Mouse (Mus musculus): ENCODE results near the gene Ssbp3.

The Ssbp3 gene

GRCm38 (mm10) chr4:106985899-106986832, 75.7 kb downstream of the Ssbp3 start:
- DNase-seq (ENCODE audit: low spot score in 2 of 2): no peak

GRCm38 (mm10) chr4:106987725-106988364, 77.3 kb downstream of the Ssbp3 start:
- DNase-seq (ENCODE audit: low spot score in 2 of 2): peak; percentile 63 to 84

DNA sequence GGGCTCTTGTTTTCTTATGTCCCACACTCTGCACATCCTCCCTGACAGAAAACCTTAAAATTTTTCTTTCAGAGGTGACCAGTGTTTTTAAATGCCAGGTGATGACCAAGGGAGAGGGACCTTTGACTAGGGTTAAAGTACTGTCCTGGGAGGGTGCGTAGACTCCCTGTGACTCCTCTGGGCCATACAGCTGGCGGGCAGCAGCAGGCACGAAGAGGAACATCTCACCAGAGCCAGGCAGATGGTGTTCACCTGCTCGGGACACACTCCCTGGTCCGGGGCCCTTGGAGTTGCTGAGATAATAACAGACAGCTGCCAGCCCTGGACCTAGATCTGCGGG, 78.4 kb downstream of the Ssbp3 start:
- DNase-seq (ENCODE audit: low spot score in 2 of 2): no peak

DNA sequence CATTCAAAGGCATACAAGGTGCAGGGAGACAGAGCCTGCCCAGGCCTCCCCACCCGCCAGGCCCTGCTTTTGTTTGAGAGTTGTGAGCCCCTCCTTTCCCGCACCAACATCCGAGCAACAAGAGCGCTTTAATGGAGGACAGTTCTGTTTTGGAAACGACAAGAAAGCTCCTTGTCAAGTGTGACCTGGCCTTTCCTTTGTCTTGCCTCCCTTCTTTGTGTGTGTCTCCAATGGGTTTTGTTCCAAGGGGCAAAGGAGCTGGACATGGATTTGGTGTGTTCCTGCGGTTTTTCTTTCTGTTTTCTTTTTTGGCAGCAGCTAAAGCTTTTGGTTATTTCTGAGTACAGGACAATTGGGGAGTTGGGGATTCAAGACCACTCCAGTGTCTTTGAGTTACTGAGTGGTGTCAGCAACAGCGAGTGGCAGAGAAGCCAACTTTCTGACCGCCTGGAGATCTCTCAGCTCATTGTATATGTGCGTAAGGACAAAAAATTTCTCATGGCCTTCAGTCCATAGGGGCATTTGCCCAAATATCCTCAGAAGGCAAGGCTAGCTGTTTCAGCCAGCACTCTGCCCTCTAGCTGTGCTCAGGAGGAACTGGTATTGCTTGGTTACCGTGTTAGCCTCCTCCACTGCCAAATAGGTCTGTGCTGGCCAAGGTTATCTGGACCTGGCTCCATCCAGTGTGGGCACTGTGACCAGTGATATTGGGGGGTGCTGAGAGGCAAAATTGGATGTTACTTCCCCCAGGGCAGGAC, 78.9 kb downstream of the Ssbp3 start:
- no peak for DNase-seq (ENCODE audit: low spot score in 2 of 2)

GRCm38 (mm10) chr4:106993053-106993452, 82.6 kb downstream of the Ssbp3 start:
- no peak for DNase-seq (ENCODE audit: low spot score in 2 of 2)

DNA sequence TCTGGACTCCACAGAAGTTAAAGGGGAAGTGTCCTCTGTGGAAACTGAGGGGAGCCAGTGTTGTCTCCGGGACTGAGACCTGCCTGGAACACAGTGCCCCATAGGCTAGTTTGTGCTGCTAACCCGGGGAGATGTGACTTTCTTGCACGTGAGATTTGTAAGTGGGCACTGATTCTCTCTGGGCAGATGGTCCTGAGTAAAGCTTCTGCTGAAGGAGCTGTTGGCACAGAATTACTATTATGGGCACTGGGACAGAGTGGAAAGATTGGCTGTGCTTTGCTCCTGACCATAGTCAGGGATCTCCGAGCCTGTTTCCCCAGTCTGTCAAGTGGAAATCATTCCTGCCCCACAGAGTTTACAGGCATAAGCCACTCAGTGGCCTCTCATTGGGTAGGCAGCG, 83.8 kb downstream of the Ssbp3 start:
- DNase-seq (ENCODE audit: low spot score in 2 of 2): no peak

- DNase-seq (ENCODE audit: low spot score in 2 of 2): no peak
Measured at GRCm38 (mm10) chr4:106995069-106995468, 84.6 kb downstream of the Ssbp3 start.

- DNase-seq (ENCODE audit: low spot score in 2 of 2): no peak
Measured at GRCm38 (mm10) chr4:106995513-106995912, 85.0 kb downstream of the Ssbp3 start.

DNA sequence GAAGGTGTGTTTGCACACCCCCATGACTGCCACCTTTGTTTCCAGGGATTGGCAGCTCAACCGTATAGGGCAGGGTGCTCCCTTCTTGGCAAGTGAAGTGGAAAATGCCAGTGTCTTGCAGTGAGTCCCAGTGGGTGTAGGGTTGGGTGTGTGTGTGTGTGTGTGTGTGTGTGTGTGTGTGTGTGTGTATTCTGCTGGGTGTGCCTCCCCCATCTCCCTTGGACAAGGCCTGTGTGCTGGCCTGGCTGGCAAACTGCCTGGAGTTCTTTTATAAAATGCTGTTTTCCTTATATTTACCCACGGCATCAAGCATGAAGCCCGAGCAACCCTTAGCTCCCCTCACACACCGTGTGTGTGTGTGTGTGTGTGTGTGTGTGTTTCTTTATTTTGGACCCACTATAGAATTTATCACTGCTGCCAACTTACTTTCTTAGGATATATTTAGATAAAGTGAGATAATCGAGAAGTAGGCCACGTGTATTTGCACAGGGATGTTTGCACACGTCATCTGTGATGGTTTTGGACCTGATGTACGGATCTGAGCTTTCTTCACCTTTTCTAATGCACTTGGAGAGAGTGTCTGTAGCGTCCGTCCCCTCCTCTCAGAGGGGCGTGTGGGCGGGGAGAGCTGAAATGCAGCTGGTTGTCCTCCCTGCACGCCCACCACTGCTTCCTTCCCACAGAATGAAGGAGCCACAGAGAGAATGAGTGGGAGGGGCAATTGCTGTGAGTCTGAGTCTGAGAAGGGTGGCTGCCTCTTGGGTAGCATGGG, 86.0 kb downstream of the Ssbp3 start:
- peak; percentile 66 to 71 for DNase-seq (ENCODE audit: low spot score in 2 of 2)

GRCm38 (mm10) chr4:107001259-107001810, 90.8 kb downstream of the Ssbp3 start:
- no peak for DNase-seq (ENCODE audit: low spot score in 2 of 2)

- no peak for DNase-seq (ENCODE audit: low spot score in 2 of 2)
Measured at GRCm38 (mm10) chr4:107001916-107002488, 91.5 kb downstream of the Ssbp3 start.

- DNase-seq (ENCODE audit: low spot score in 2 of 2): no peak
Measured at GRCm38 (mm10) chr4:107002517-107003165, 92.1 kb downstream of the Ssbp3 start.

DNA sequence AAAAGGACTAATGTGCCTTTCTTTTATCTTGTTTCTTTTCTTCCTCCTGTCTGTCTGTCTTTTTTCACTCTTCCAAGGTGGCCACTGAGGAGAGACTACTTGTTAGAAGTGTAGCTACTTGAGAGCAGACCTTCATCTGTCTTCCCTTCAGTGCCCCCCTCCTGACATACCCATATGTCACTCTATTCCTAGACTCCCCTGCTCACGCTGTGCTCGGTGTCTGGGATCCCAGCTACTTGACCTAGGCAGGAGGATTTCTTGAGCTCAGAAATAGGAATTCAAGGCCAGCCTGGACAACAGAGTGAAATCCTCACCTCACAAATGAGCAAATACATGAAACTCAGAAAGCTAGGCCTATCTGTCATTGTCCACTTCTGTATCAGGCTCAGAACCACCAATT, 92.7 kb downstream of the Ssbp3 start:
- no peak for DNase-seq (ENCODE audit: low spot score in 2 of 2)

GRCm38 (mm10) chr4:107003786-107004185, 93.3 kb downstream of the Ssbp3 start:
- no peak for DNase-seq (ENCODE audit: low spot score in 2 of 2)

DNA sequence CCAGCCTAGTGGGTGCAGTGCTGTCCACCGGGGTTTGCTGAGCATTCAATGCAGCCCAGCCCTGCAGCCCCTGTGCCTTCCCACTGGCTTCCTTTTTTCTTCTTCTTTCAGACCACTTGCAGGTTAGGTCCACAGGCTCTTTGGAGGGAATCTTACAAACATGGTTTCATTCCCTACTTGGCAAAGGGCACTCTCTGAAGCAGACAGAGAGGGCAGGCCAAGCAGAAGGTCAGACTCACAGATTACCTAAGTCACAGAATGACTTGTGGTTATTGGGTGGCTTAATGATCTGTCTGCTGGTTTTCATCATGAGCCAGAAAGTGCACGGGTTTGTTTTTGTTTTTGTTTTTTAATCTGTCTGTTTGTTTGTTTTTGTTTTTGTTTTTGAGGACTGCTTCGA, 93.8 kb downstream of the Ssbp3 start:
- no peak for DNase-seq (ENCODE audit: low spot score in 2 of 2)

DNA sequence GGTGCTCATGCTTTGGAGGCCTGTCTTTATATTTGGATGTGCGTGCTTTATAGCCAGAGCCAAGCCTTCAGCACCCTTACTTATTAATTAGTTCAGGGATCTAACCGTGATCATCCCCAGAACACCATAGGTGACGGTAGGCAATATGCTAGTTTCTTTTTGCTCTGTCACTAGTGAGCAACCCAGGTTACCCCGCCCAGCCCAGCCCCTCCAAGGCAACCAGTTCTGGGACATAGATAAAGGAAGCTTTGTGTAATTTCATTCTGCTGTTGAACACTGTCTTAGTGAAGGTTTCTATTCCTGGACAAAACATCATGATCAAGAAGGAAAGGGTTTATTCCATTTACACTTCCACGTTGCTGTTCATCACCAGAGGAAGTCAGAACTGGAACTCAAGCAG, 94.7 kb downstream of the Ssbp3 start:
- no peak for DNase-seq (ENCODE audit: low spot score in 2 of 2)

GRCm38 (mm10) chr4:107006229-107006628, 95.7 kb downstream of the Ssbp3 start:
- no peak for DNase-seq (ENCODE audit: low spot score in 2 of 2)

- DNase-seq (ENCODE audit: low spot score in 2 of 2): no peak
Measured at GRCm38 (mm10) chr4:107006807-107007206, 96.3 kb downstream of the Ssbp3 start.

GRCm38 (mm10) chr4:107007359-107007758, 96.9 kb downstream of the Ssbp3 start:
- no peak for DNase-seq (ENCODE audit: low spot score in 2 of 2)

DNA sequence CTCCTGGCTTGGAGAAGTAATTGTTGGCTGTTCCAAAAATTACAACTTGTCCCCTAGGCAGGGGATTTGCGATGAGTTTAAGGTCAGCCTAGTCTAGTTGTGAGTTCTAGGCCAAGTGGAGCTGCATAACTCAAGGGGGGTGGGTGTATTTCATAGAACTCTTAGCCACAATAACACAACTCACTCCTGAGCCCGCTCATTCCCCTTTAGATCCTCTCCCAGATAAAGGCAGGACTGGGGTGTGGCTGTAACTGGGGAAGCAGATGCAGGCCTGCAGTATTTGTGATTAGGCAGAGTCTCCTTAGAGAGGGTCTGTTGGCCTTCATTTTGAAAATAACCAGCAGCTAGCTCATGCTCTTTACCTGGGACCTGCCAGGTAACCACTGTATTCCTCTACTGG, 97.7 kb downstream of the Ssbp3 start:
- no peak for DNase-seq (ENCODE audit: low spot score in 2 of 2)

- no peak for DNase-seq (ENCODE audit: low spot score in 2 of 2)
Measured at GRCm38 (mm10) chr4:107009548-107009947, 99.0 kb downstream of the Ssbp3 start.

All from thymus, postnatal 10 days (tissue).